Comparison of ENCODE assay signal across 7 mouse cellular contexts in the genomic region with DNA sequence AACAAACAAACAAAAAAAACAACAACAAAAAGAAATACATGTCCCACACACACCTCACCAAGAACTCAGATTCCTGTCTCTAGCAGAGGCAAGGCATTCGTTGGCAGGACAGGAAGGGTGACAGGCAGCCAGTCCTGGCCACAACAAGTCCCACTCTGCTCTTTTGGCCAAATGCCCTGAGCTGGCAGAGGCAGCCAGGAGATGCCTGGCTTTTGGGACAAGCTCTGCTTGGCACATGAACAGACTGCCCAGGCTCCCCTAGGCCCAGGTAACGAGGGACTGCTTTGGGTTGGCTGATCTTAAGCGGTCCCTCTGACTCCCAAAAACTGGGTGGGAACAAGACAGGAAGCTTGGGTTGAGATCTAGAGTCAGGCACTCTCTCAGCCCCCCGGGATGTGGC. TPM values are rescaled to one million over a fixed set of nuclear protein-coding genes. Genes with fewer than 3 reads are reported as not detected.
DNase-seq lines count a peak whose midpoint lies in the region; ATAC-seq and TF ChIP-seq lines count a peak whose summit lies in the region.

No protein-coding gene starts in this region.

- H3K9ac ChIP-seq in ES-E14 (ENCODE audit: insufficient read depth, low read depth, low read length, poor library complexity, severe bottlenecking): peak overlapping the region; percentile 92
- H3K9ac ChIP-seq in forebrain, embryonic 13.5 days: peak overlapping the region; percentile 90
- peak overlapping the region; percentile 79; the same call in 1 of the 2 replicates for H3K9ac ChIP-seq in limb, embryonic 14.5 days (ENCODE audit: low read depth, low read length, severe bottlenecking)
- peak overlapping the region; percentile 90 for H3K9ac ChIP-seq in neural tube, embryonic 15.5 days (replicated peaks)

- H3K4me1 ChIP-seq in ES-E14 (ENCODE audit: control insufficient read depth in 2 of 2, insufficient read depth in 2 of 2, low read length in 2 of 2, poor library complexity in 1 of 2): peaks cover 8 to 20% of the 10 kb centered on the region in 2 experiments; a peak in 3 of 4 replicates
- peaks cover 61% of the 10 kb centered on the region for H3K4me1 ChIP-seq in forebrain, embryonic 13.5 days
- H3K4me1 ChIP-seq in hindbrain, embryonic 10.5 days (replicated peaks): peaks cover 69% of the 10 kb centered on the region
- H3K4me1 ChIP-seq in limb, embryonic 14.5 days (ENCODE audit: control insufficient read depth, insufficient read depth, low read length): peaks cover 39% of the 10 kb centered on the region
- H3K4me1 ChIP-seq in neural tube, embryonic 15.5 days: peaks cover 60% of the 10 kb centered on the region
- peaks cover 25% of the 10 kb centered on the region for H3K4me1 ChIP-seq in thymus, adult 2 months (replicated peaks; ENCODE audit: control insufficient read depth, insufficient read depth, low read length)

- no peak overlapping the region for H3K27ac ChIP-seq in ES-E14 (ENCODE audit: insufficient read depth, low read depth, low read length, poor library complexity, severe bottlenecking)
- no peak overlapping the region for H3K27ac ChIP-seq in forebrain, embryonic 13.5 days
- peak overlapping the region; percentile 98 for H3K27ac ChIP-seq in hindbrain, embryonic 10.5 days
- H3K27ac ChIP-seq in limb, embryonic 14.5 days (replicated peaks; ENCODE audit: low read depth, low read length): no peak overlapping the region
- H3K27ac ChIP-seq in neural tube, embryonic 15.5 days (replicated peaks): 0 out of 2 replicates have a peak overlapping the region, but pooled peaks have one; percentile 85
- H3K27ac ChIP-seq in thymus, adult 2 months (ENCODE audit: control insufficient read depth, insufficient read depth, low read length): no peak overlapping the region

- in situ Hi-C loops in ES-E14 (cut with MboI; ENCODE audit: low sequenced_read_pairs in 2 of 2, unreplicated experiment in 2 of 2): no loop called here

- TF ChIP-seq POLR2A in limb, embryonic 14.5 days (IDR thresholded peaks at IDR 0.05; ENCODE audit: borderline replicate concordance, extremely low read depth, insufficient read depth, insufficient read length): no peak
- TF ChIP-seq POLR2A in thymus, adult 2 months (IDR thresholded peaks at IDR 0.05; ENCODE audit: control insufficient read depth, extremely low read depth, insufficient read depth, low read length, poor library complexity): no peak

- ATAC-seq in forebrain, embryonic 13.5 days: no peak
- no peak for ATAC-seq in limb, embryonic 14.5 days (ENCODE audit: low FRiP score, low read depth)
- ATAC-seq in neural tube, embryonic 15.5 days (ENCODE audit: low FRiP score): no peak

- no peak for TF ChIP-seq CTCF in thymus, adult 2 months (IDR thresholded peaks at IDR 0.05; ENCODE audit: borderline replicate concordance, control insufficient read depth, extremely low read depth, insufficient read depth, low read length, poor library complexity)

- H3K36me3 ChIP-seq in ES-E14 (ENCODE audit: control insufficient read depth, insufficient read depth, low read length, poor library complexity, severe bottlenecking): peaks cover 11% of the 10 kb centered on the region; the same call in 1 of the 2 replicates
- peaks cover 4% of the 10 kb centered on the region for H3K36me3 ChIP-seq in forebrain, embryonic 13.5 days (ENCODE audit: poor library complexity, severe bottlenecking)
- H3K36me3 ChIP-seq in hindbrain, embryonic 10.5 days: peaks cover 25% of the 10 kb centered on the region
- H3K36me3 ChIP-seq in limb, embryonic 14.5 days (ENCODE audit: control insufficient read depth, insufficient read depth, low read length): peaks cover 8% of the 10 kb centered on the region
- peaks cover 6% of the 10 kb centered on the region; the same call in 1 of the 2 replicates for H3K36me3 ChIP-seq in neural tube, embryonic 15.5 days
- no peaks in the 10 kb centered on the region for H3K36me3 ChIP-seq in thymus, adult 2 months (ENCODE audit: control insufficient read depth, insufficient read depth, low read length)

- no peaks in the 10 kb centered on the region for H3K27me3 ChIP-seq in forebrain, embryonic 13.5 days
- no peaks in the 10 kb centered on the region; the same call in 1 of the 2 replicates for H3K27me3 ChIP-seq in hindbrain, embryonic 10.5 days (ENCODE audit: insufficient read depth, poor library complexity, severe bottlenecking)
- no peaks in the 10 kb centered on the region for H3K27me3 ChIP-seq in limb, embryonic 14.5 days (ENCODE audit: control insufficient read depth, insufficient read depth, low read length)
- no peaks in the 10 kb centered on the region for H3K27me3 ChIP-seq in neural tube, embryonic 15.5 days (replicated peaks)
- H3K27me3 ChIP-seq in thymus, adult 2 months (ENCODE audit: control insufficient read depth, insufficient read depth, low read length): no peaks in the 10 kb centered on the region

- H3K9me3 ChIP-seq in ES-E14 (ENCODE audit: control insufficient read depth, insufficient read depth, low read depth, low read length): no peaks in the 10 kb centered on the region
- H3K9me3 ChIP-seq in forebrain, embryonic 13.5 days (replicated peaks): no peaks in the 10 kb centered on the region
- no peaks in the 10 kb centered on the region for H3K9me3 ChIP-seq in hindbrain, embryonic 10.5 days
- H3K9me3 ChIP-seq in limb, embryonic 14.5 days (ENCODE audit: control insufficient read depth, low read length): no peaks in the 10 kb centered on the region
- H3K9me3 ChIP-seq in neural tube, embryonic 15.5 days (replicated peaks): no peaks in the 10 kb centered on the region

- peak overlapping the region in 1 of 2 experiments; percentile 93; a peak in 2 of 4 replicates for H3K4me3 ChIP-seq in ES-E14 (ENCODE audit: insufficient read depth in 1 of 2, low read depth in 1 of 2, low read length in 2 of 2, poor library complexity in 1 of 2, severe bottlenecking in 1 of 2)
- H3K4me3 ChIP-seq in forebrain, embryonic 13.5 days: peak overlapping the region; percentile 74
- H3K4me3 ChIP-seq in hindbrain, embryonic 10.5 days: peak overlapping the region; percentile 92
- H3K4me3 ChIP-seq in limb, embryonic 14.5 days (replicated peaks; ENCODE audit: low read length): peak overlapping the region; percentile 80
- H3K4me3 ChIP-seq in neural tube, embryonic 15.5 days (replicated peaks): peak overlapping the region; percentile 95
- H3K4me3 ChIP-seq in thymus, adult 2 months (ENCODE audit: control insufficient read depth, insufficient read depth, low read length): no peak overlapping the region

- 39% methylated on average over 4 of the region's 4 CpGs for WGBS in forebrain, embryonic 13.5 days
- 51% methylated on average over 4 of the region's 4 CpGs for WGBS in hindbrain, embryonic 10.5 days
- WGBS in limb, embryonic 14.5 days: 31% methylated on average over 4 of the region's 4 CpGs
- 42% methylated on average over 4 of the region's 4 CpGs for WGBS in neural tube, embryonic 15.5 days
- 35% methylated on average over 4 of the region's 4 CpGs for WGBS in thymus, adult 2 months

- peak overlapping the region; percentile 85 for H3K4me2 ChIP-seq in forebrain, embryonic 13.5 days
- peak overlapping the region; percentile 90 for H3K4me2 ChIP-seq in limb, embryonic 14.5 days (replicated peaks; ENCODE audit: low read depth, low read length, severe bottlenecking)
- H3K4me2 ChIP-seq in neural tube, embryonic 15.5 days: peak overlapping the region; percentile 93

- DNase-seq in ES-E14 (ENCODE audit: low read depth, low spot score): no peak
- DNase-seq in adrenal gland, postnatal 25 days: peak; percentile 71
- no peak for DNase-seq in hindbrain, embryonic 10.5 days (ENCODE audit: low spot score)
- DNase-seq in limb, embryonic 14.5 days (ENCODE audit: low spot score): no peak
- DNase-seq in thymus, adult 2 months: no peak

TF ChIP-seq in ES-E14, 5 proteins besides CTCF, POLR2A, EP300 and RAD21:
- TF ChIP-seq ZNF384 (IDR thresholded peaks at IDR 0.05; ENCODE audit: low read depth, low read length): no peak

RNA-seq across cellular contexts. Expression of gene Tmem201, which starts 1.3 kb away (rescaled TPM):
- 47.3 and 66.6 TPM in 2 replicates for total RNA-seq in ES-E14 (2012; rRNA removed)
- 34.1 and 36.1 TPM in 2 replicates for total RNA-seq in adrenal gland, postnatal 25 days (2021)
- 31.0 and 34.6 TPM in 2 replicates for polyA plus RNA-seq in forebrain, embryonic 13.5 days (2015; fragmentation: Nextera tagmentation; extraction: Ambion mirVana)
- 40.8 and 44.4 TPM in 2 replicates for polyA plus RNA-seq in hindbrain, embryonic 10.5 days (2016; fragmentation: Nextera tagmentation; extraction: Ambion mirVana)
- polyA plus RNA-seq in limb, embryonic 14.5 days (2012; rRNA removed): 59.3 and 80.2 TPM in 2 replicates
- polyA plus RNA-seq in limb, embryonic 14.5 days (2014; fragmentation: Nextera tagmentation; extraction: Ambion mirVana): 20.4 and 22.1 TPM in 2 replicates
- polyA plus RNA-seq in neural tube, embryonic 15.5 days (2015; fragmentation: Nextera tagmentation; extraction: Ambion mirVana): 45.2 and 48.5 TPM in 2 replicates
- polyA plus RNA-seq in thymus, adult 2 months (2012; rRNA removed): 71.7 and 79.0 TPM in 2 replicates

RNA-seq across cellular contexts. Expression of gene Pik3cd, which starts 34.2 kb away (rescaled TPM):
- total RNA-seq in ES-E14 (2012; rRNA removed): 6.4 and 8.0 TPM in 2 replicates
- 2.0 and 4.4 TPM in 2 replicates for total RNA-seq in adrenal gland, postnatal 25 days (2021)
- 8.0 and 9.0 TPM in 2 replicates for polyA plus RNA-seq in forebrain, embryonic 13.5 days (2015; fragmentation: Nextera tagmentation; extraction: Ambion mirVana)
- polyA plus RNA-seq in hindbrain, embryonic 10.5 days (2016; fragmentation: Nextera tagmentation; extraction: Ambion mirVana): 10.4 and 17.2 TPM in 2 replicates
- polyA plus RNA-seq in limb, embryonic 14.5 days (2012; rRNA removed): 5.7 and 6.1 TPM in 2 replicates
- polyA plus RNA-seq in limb, embryonic 14.5 days (2014; fragmentation: Nextera tagmentation; extraction: Ambion mirVana): 5.1 and 5.9 TPM in 2 replicates
- 16.0 and 18.0 TPM in 2 replicates for polyA plus RNA-seq in neural tube, embryonic 15.5 days (2015; fragmentation: Nextera tagmentation; extraction: Ambion mirVana)
- polyA plus RNA-seq in thymus, adult 2 months (2012; rRNA removed): 106 and 120 TPM in 2 replicates

RNA-seq across cellular contexts. Expression of gene Slc25a33, which starts 37.5 kb away (rescaled TPM):
- 11.5 and 12.2 TPM in 2 replicates for total RNA-seq in ES-E14 (2012; rRNA removed)
- 27.7 and 32.2 TPM in 2 replicates for total RNA-seq in adrenal gland, postnatal 25 days (2021)
- polyA plus RNA-seq in forebrain, embryonic 13.5 days (2015; fragmentation: Nextera tagmentation; extraction: Ambion mirVana): 13.8 and 15.5 TPM in 2 replicates
- polyA plus RNA-seq in hindbrain, embryonic 10.5 days (2016; fragmentation: Nextera tagmentation; extraction: Ambion mirVana): 19.1 and 20.3 TPM in 2 replicates
- 7.7 and 8.2 TPM in 2 replicates for polyA plus RNA-seq in limb, embryonic 14.5 days (2012; rRNA removed)
- 10.8 and 11.8 TPM in 2 replicates for polyA plus RNA-seq in limb, embryonic 14.5 days (2014; fragmentation: Nextera tagmentation; extraction: Ambion mirVana)
- 35.8 and 46.3 TPM in 2 replicates for polyA plus RNA-seq in neural tube, embryonic 15.5 days (2015; fragmentation: Nextera tagmentation; extraction: Ambion mirVana)
- 7.2 and 7.3 TPM in 2 replicates for polyA plus RNA-seq in thymus, adult 2 months (2012; rRNA removed)

Comparison
In these comparisons a context has a peak if more than half of its experiments do, and no peak if none do; other contexts are left out.
1. H3K27ac ChIP-seq: peak in hindbrain, embryonic 10.5 days (single experiment) and neural tube, embryonic 15.5 days (single experiment); none in ES-E14 (single experiment), forebrain, embryonic 13.5 days (single experiment), limb, embryonic 14.5 days (single experiment) and thymus, adult 2 months (single experiment).
2. Peak in every context shown above with its lines, with median percentiles within 50 percentile points of each other: H3K9ac ChIP-seq and H3K4me2 ChIP-seq.